Mouse (Mus musculus) E14TG2a.4 (cell line): Measurements from ENCODE around the gene Adamts4.

Experiments
- CTCF ChIP-seq: conservative IDR thresholded peaks from 2 replicates; pipeline ENCODE4 v1.5.1; 2014; ENCODE audit warnings: low read length
- NANOG ChIP-seq: IDR thresholded peaks from 2 replicates; pipeline ENCODE4 v1.6.1; 2014; ENCODE audit warnings: borderline replicate concordance, low read length, mixed read lengths
- POU5F1 ChIP-seq: IDR thresholded peaks from 2 replicates; pipeline ENCODE4 v1.6.1; 2014; ENCODE audit warnings: low read length, borderline replicate concordance

GRCm38 (mm10) chr1:171278436-171278835 is 28.2 kb downstream of the Adamts4 start:
- TF ChIP-seq CTCF, result no peak
- TF ChIP-seq NANOG, result no peak
- no peak for TF ChIP-seq POU5F1
